Mouse (Mus musculus): Measurements from ENCODE around the gene Ttyh3. TPM values are rescaled to one million over a fixed set of nuclear protein-coding genes. Genes with fewer than 3 reads are reported as not detected.
A peak's percentile ranks its signal among the peaks of the same experiment; 100 is the strongest.

Gene Ttyh3
- total RNA-seq, 2 experiments from 2014 or later = 4.6 to 5.2 TPM

DNA sequence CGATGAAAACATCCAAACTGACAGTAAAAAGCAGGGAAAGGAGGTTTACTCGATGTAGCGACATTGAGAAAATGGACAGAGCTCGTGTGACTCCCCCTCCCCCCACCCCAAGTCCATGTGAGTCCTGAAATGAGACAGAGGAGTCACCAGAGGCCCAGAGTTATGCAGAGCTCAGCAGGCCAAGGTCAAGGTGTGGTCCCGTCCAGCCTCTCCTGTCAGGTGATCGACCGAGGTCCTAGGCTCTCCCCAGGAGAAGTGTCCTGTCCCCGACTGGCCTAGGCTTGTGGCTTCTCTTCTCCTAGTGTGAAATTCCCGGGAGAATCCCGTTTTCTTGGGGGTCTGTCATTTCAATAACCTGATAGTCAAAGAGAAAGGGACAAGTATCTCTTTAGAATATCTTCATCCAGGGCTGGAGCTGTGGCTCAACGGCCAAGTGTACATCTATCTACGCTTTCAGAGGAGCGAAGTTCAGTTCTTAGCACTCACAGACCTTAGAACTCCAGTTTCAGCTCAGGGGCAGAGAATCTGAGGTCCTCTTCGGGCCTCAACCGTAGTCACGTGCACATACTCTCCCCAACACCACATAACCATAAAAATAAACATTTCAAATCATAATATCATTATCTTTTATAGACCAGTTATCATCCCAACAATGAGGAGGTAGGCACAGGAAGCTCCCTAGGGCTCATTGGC, 59.6 kb downstream of the Ttyh3 start:
- DNase-seq = no peak
- intact Hi-C loops (cut with DNase I) = no loop called here

DNA sequence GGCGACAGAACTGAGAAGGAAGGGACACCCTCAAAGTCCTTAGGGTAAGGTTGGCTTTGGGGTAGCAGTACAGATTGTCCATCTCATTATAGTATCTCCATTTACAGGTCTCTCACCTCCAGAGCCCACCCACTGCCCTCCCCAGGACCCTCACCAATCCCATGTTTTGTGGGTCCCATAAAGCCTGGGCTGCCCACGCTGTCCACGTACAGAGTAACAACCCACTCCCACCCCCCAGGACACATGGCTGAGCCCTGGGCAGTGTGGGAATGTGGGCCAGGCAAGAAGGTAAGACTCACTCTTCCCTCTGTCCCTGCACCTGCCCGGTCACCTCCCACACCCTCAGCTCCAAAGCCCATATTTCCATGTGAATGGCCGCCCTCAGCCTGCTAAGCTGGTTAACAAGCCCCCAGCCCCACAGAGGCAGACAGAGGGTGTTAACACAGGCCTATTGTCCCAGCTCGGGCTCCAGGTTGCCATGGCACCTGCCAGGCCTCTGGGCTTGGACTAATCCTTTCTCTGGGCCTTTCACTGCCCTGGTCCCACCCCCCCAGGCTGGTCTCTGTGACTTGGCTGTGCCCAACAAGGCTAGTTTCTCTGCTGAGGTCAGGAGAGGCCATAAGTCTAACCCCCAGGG, 65.0 kb downstream of the Ttyh3 start:
- intact Hi-C loops (cut with DNase I) = no loop called here
- DNase-seq = no peak

DNA sequence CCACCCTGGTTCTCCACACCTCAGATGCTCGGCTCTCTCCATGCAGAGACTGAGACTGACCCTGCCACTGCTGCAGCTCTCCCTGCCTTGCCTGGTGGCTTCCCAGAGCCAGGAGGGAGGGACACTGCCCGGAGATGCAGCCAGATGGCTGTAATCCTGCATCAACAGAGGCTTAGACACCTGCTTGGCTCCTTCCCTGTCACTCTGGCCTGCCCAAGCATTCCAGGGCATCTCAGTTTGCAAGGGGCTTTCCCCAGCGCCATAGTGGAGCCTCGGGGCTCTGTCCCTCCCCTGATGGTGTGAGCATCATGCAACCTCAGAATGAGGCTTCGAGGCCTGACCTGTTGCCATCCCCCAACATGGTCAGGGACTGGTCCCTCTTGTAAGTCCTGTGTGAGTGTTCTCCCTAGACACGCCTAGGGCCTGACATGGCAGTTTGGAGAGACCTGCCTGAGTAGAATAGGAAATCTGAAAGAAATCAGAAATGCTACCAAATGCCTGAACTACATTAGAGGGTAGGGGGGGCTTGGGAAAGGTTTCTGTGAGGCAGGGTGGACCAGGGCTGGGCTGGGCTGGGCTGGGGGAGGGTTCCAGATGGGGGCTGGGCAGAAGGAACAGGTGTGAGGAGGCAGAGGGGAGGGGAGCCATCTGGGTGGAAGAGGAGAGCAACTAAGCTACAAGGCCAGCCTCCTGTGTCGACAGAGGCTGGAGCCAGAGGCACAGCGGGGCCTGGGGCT, 65.7 kb downstream of the Ttyh3 start:
- intact Hi-C loops (cut with DNase I) = no loop called here
- DNase-seq = peak in 1 of 2 experiments; percentile 32

GRCm38 (mm10) chr5:140581569-140581968, 67.3 kb downstream of the Ttyh3 start:
- no peak for DNase-seq
- intact Hi-C loops (cut with DNase I) = no loop called here

GRCm38 (mm10) chr5:140579771-140580170, 69.1 kb downstream of the Ttyh3 start:
- no peak for DNase-seq
- intact Hi-C loops (cut with DNase I) = no loop called here

GRCm38 (mm10) chr5:140579221-140579620, 69.6 kb downstream of the Ttyh3 start:
- DNase-seq = no peak
- intact Hi-C loops (cut with DNase I) = no loop called here

- intact Hi-C loops (cut with DNase I) = no loop called here
- DNase-seq = peak; percentile 40 to 41
Measured at GRCm38 (mm10) chr5:140575381-140575866, 73.4 kb downstream of the Ttyh3 start.

GRCm38 (mm10) chr5:140572611-140573010, 76.2 kb downstream of the Ttyh3 start:
- intact Hi-C loops (cut with DNase I) = no loop called here
- DNase-seq = peak; percentile 45 to 59

DNA sequence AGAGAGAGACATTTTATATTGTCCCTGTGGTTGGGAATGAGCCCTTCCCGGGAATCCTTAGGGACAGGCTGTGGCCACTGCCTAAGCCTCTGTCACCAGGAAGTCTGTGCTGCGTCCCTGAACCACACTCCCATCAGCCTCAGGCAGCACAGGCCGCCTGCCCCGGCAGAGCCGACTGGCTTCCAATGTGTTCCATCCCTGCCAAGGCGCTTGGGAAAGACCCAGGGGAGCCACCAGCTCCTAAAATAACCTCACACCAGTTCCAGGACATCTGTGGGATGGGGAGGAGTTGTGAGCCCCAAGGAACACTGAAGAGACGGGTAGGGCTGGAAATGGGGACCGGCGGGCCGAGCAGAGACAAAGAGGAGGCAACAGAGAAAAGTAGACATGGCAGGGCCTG, 77.2 kb downstream of the Ttyh3 start:
- DNase-seq = peak; percentile 86 to 87
- intact Hi-C loops (cut with DNase I) = no loop called here

DNA sequence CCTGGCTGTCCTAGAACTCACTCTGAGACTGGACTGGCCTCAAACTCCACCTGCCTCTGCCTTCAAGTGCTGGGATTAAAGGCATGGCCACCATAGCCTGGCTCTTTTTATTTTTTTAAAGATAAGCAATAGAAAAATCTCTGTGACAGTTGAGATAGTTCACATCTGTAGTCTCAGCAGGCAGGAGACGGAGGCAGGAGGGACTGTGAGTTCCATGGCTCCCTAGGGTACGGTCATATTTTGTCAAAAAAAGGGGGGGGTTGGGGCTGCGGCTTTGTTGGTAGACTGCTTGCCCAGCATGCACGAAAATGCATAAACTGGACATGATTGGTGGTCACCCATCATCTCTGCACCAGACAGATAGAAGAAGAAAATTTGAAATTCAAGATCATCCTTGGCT, 77.6 kb downstream of the Ttyh3 start:
- no peak for DNase-seq
- intact Hi-C loops (cut with DNase I) = no loop called here

Other genes with a start within 250 kb of the Ttyh3 start
- 10 to 100 TPM; 76.1 to 76.8 TPM for gene Eif3b, start 229.7 kb downstream of the Ttyh3 start, total RNA-seq (2021)
- not detected for gene Gm4869, start 203.4 kb downstream of the Ttyh3 start, total RNA-seq (2021)
- 1 to 10 TPM; 4.1 to 5.6 TPM for gene Chst12, start 143.5 kb downstream of the Ttyh3 start, total RNA-seq (2021)
- not detected for gene Grifin, start 84.0 kb downstream of the Ttyh3 start, total RNA-seq (2021)
- 1 to 10 TPM; 3.5 to 3.8 TPM for gene Lfng, start 41.7 kb downstream of the Ttyh3 start, total RNA-seq (2021)
- gene Iqce, start 53.3 kb upstream of the Ttyh3 start, total RNA-seq (2021) = 1 to 10 TPM; 2.6 to 3.1 TPM
- 1 to 10 TPM; 4.6 to 5.1 TPM for gene Brat1, start 56.0 kb upstream of the Ttyh3 start, total RNA-seq (2021)
- under 1 TPM; 0.22 to 0.38 TPM for gene Amz1, start 75.1 kb upstream of the Ttyh3 start, total RNA-seq (2021)
- 10 to 100 TPM; 23.1 to 26.4 TPM for gene Gna12, start 181.4 kb upstream of the Ttyh3 start, total RNA-seq (2021)